16 mouse cellular contexts compared by ENCODE assay signal in the genomic region with DNA sequence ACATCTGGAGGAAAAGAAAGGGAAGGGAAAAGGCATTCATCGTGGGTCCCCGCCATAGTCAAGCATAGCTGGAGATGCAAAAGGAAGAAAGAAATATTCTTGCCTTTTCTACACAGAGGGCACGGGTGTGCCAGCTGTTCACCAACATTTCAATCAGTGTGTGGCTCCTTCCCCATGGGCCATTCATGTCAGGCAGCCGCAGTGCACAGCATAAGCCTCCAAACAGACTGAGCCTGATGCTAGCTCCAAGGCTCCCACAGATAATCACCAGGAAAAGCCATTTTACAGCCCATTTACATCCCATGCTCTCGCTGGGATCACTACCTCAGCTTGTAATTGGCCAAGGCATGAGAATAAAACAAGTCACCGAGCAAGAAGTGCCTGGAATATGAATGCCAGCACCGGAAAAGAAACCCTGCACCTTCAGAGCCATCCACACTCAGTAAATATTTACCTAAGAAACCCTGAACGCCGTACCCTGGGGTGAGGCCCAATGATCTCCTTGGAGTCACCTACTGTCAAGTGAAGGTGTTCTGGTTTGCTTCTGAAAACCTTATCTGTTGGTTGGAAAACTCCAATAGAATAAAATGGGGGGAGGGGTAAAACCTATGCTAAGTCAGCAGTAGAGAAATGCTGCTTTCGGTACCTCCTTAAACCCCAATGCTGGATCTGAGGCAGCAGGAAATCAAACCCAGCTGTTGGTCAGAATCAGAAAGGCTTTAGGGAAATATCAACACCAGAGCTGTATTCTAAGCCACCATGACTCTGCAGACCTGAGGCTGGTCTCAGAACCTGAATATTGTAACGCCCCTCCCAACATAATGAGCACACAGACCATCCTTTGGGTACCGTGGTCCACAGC.
DNase-seq lines count a peak whose midpoint lies in the region; ATAC-seq lines count a peak whose summit lies in the region.
"Had no signal": no experiment of that assay in that cellular context is flagged by ENCODE, and none has a peak within 500 bp of the region (broad histone marks: within the 10 kb centered on the region; RNA-seq: fewer than 3 reads in every experiment).

No protein-coding gene starts in this region.

- no peaks in the 10 kb centered on the region; the same call in 1 of the 2 replicates for H3K9me3 ChIP-seq in midbrain, embryonic 13.5 days
- H3K9me3 ChIP-seq in midbrain, embryonic 15.5 days = no peaks in the 10 kb centered on the region
- H3K9me3 ChIP-seq in limb, embryonic 10.5 days (replicated peaks) = no peaks in the 10 kb centered on the region
- H3K9me3 ChIP-seq in forebrain, embryonic 10.5 days = no peaks in the 10 kb centered on the region
- no peaks in the 10 kb centered on the region for H3K9me3 ChIP-seq in forebrain, embryonic 11.5 days (ENCODE audit: control insufficient read depth, low read length)
- H3K9me3 ChIP-seq: heart, embryonic 15.5 days; liver, embryonic 12.5 days; lung, embryonic 15.5 days had no signal

- peak; percentile 53; the same call in 1 of the 2 replicates for ATAC-seq in midbrain, embryonic 13.5 days
- ATAC-seq in midbrain, embryonic 15.5 days (replicated peaks) = no peak
- ATAC-seq in forebrain, embryonic 11.5 days (replicated peaks; ENCODE audit: low FRiP score) = no peak
- ATAC-seq: forebrain, embryonic 14.5 days; liver, embryonic 12.5 days; midbrain, embryonic 16.5 days had no signal

- H3K36me3 ChIP-seq in midbrain, embryonic 13.5 days = peaks cover 46% of the 10 kb centered on the region
- H3K36me3 ChIP-seq in midbrain, embryonic 15.5 days (replicated peaks) = 0 out of 2 replicates have a peak, but pooled peaks cover 12% of the 10 kb centered on the region
- H3K36me3 ChIP-seq in limb, embryonic 10.5 days = no peaks in the 10 kb centered on the region
- peaks cover 28% of the 10 kb centered on the region for H3K36me3 ChIP-seq in forebrain, embryonic 10.5 days (replicated peaks)
- no peaks in the 10 kb centered on the region for H3K36me3 ChIP-seq in forebrain, embryonic 11.5 days (ENCODE audit: control insufficient read depth, insufficient read depth, low read length)
- H3K36me3 ChIP-seq: heart, embryonic 15.5 days; lung, embryonic 15.5 days had no signal

- whole genome bisulfite sequencing in midbrain, embryonic 13.5 days = 82% methylated on average over 12 of the region's 12 CpGs
- 81% methylated on average over 12 of the region's 12 CpGs for WGBS in midbrain, embryonic 15.5 days
- WGBS in limb, embryonic 10.5 days = 68% methylated on average over 12 of the region's 12 CpGs
- WGBS in forebrain, embryonic 10.5 days = 79% methylated on average over 12 of the region's 12 CpGs
- 87% methylated on average over 12 of the region's 12 CpGs for WGBS in forebrain, embryonic 11.5 days

- H3K4me3 ChIP-seq in midbrain, embryonic 13.5 days (replicated peaks) = no peak overlapping the region
- no peak overlapping the region for H3K4me3 ChIP-seq in midbrain, embryonic 15.5 days
- no peak overlapping the region for H3K4me3 ChIP-seq in limb, embryonic 10.5 days
- no peak overlapping the region for H3K4me3 ChIP-seq in forebrain, embryonic 10.5 days
- no peak overlapping the region for H3K4me3 ChIP-seq in forebrain, embryonic 11.5 days (ENCODE audit: low read depth, low read length)
- H3K4me3 ChIP-seq: heart, embryonic 15.5 days; liver, embryonic 12.5 days; lung, embryonic 15.5 days had no signal

- peak; percentile 53 for DNase-seq in embryo, embryonic 11 days
- DNase-seq in embryo, embryonic 9.5 days (ENCODE audit: extremely low spot score) = no peak
- peak; percentile 39 for DNase-seq in limb, embryonic 10.5 days (ENCODE audit: low spot score)
- no peak for DNase-seq in forebrain, embryonic 10.5 days (ENCODE audit: extremely low spot score, low spot score)
- DNase-seq in spleen, postnatal 4 days (ENCODE audit: low spot score in 2 of 2) = no peak
- DNase-seq in forebrain, embryonic 11.5 days (ENCODE audit: low spot score) = no peak
- DNase-seq: cerebellum, postnatal 14 days; kidney, postnatal 4 days; thymus, postnatal 25 days had no signal

- H3K27me3 ChIP-seq in midbrain, embryonic 13.5 days = no peaks in the 10 kb centered on the region
- no peaks in the 10 kb centered on the region for H3K27me3 ChIP-seq in midbrain, embryonic 15.5 days (replicated peaks)
- H3K27me3 ChIP-seq in limb, embryonic 10.5 days (ENCODE audit: low read depth, poor library complexity, severe bottlenecking) = no peaks in the 10 kb centered on the region
- no peaks in the 10 kb centered on the region for H3K27me3 ChIP-seq in forebrain, embryonic 10.5 days (ENCODE audit: poor library complexity, severe bottlenecking)
- H3K27me3 ChIP-seq in forebrain, embryonic 11.5 days (ENCODE audit: control insufficient read depth, insufficient read depth, low read length) = no peaks in the 10 kb centered on the region
- H3K27me3 ChIP-seq: heart, embryonic 15.5 days; liver, embryonic 12.5 days; lung, embryonic 15.5 days had no signal

- no peak overlapping the region for H3K4me2 ChIP-seq in midbrain, embryonic 13.5 days (replicated peaks)
- H3K4me2 ChIP-seq in midbrain, embryonic 15.5 days = no peak overlapping the region
- H3K4me2 ChIP-seq in forebrain, embryonic 11.5 days (ENCODE audit: low read depth, low read length, severe bottlenecking) = no peak overlapping the region
- H3K4me2 ChIP-seq: heart, embryonic 15.5 days; liver, embryonic 12.5 days; lung, embryonic 15.5 days had no signal

- H3K9ac ChIP-seq in midbrain, embryonic 13.5 days (replicated peaks) = no peak overlapping the region
- no peak overlapping the region for H3K9ac ChIP-seq in midbrain, embryonic 15.5 days
- no peak overlapping the region for H3K9ac ChIP-seq in forebrain, embryonic 11.5 days (ENCODE audit: low read length)
- H3K9ac ChIP-seq: heart, embryonic 15.5 days; liver, embryonic 12.5 days; lung, embryonic 15.5 days had no signal

- peaks cover 16% of the 10 kb centered on the region for H3K4me1 ChIP-seq in midbrain, embryonic 13.5 days (replicated peaks)
- no peaks in the 10 kb centered on the region for H3K4me1 ChIP-seq in midbrain, embryonic 15.5 days
- peaks cover 47% of the 10 kb centered on the region for H3K4me1 ChIP-seq in limb, embryonic 10.5 days
- H3K4me1 ChIP-seq in forebrain, embryonic 10.5 days = peaks cover 16% of the 10 kb centered on the region
- H3K4me1 ChIP-seq in forebrain, embryonic 11.5 days (replicated peaks; ENCODE audit: control insufficient read depth, insufficient read depth, low read length) = no peaks in the 10 kb centered on the region
- H3K4me1 ChIP-seq: heart, embryonic 15.5 days had no signal

- H3K27ac ChIP-seq in midbrain, embryonic 13.5 days = no peak overlapping the region
- no peak overlapping the region for H3K27ac ChIP-seq in midbrain, embryonic 15.5 days
- H3K27ac ChIP-seq in limb, embryonic 10.5 days = 0 out of 2 replicates have a peak overlapping the region, but pooled peaks have one; percentile 7
- H3K27ac ChIP-seq in forebrain, embryonic 10.5 days = no peak overlapping the region
- H3K27ac ChIP-seq in forebrain, embryonic 11.5 days (ENCODE audit: low read depth, low read length) = no peak overlapping the region
- H3K27ac ChIP-seq: heart, embryonic 15.5 days; liver, embryonic 12.5 days; lung, embryonic 15.5 days had no signal

Comparison
In these comparisons a context has a peak if more than half of its experiments do, and no peak if none do; other contexts are left out.
1. DNase-seq: peak in embryo, embryonic 11 days (single experiment) and limb, embryonic 10.5 days (single experiment); none in embryo, embryonic 9.5 days (single experiment), forebrain, embryonic 10.5 days (single experiment), spleen, postnatal 4 days (0 of 2) and forebrain, embryonic 11.5 days (single experiment).